Mouse (Mus musculus): ENCODE results near the gene Tmem221.

DNA sequence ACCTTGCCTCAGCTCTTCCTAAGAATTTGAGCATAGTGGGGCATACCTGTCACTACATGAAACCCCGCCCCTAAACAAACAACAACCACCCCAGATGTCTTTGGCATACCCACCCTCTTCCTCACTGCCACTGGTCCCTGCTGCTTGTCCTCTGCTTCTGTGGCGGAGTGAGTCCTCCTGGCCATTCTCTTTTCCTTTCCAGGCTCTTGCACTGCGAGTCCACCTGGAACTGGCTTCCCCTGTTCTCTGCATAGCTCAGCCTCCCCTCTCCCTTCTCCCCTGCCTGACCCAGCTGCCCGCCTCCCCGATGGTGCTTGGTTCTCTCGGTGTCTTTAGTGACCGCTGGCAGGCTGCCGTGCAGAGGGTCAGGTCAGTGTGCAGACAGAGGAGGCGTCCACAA, 14.9 kb downstream of the Tmem221 start:
- TF ChIP-seq CTCF (IDR thresholded peaks at IDR 0.05; ENCODE audit: low read depth) (no peak), EP300 (IDR thresholded peaks at IDR 0.05; ENCODE audit: low read depth) (no peak)

Measured in heart, postnatal 0 days (tissue).